Mouse (Mus musculus) megakaryocyte-erythroid progenitor cell, adult 5-6 weeks (primary cell): ENCODE data around the gene Rngtt. TPM values are rescaled to one million over a fixed set of nuclear protein-coding genes. Genes with fewer than 3 reads are reported as not detected.
"Not testable (repeated sequence)": the region's sequence is repeated elsewhere in the genome, so short reads cannot be mapped to it uniquely, and the experiment has no call there.

Source experiments
- ATAC-seq: replicated peaks from 2 replicates; pipeline ENCODE4 v1.8.0; 2016; ENCODE audit warnings: mild to moderate bottlenecking, inconsistent platforms; ENCODE audit not compliant: severe bottlenecking, poor library complexity, low FRiP score, low TSS enrichment
- total RNA-seq, 2 experiments: library from RNA; stranded (forward) in 1 of 2; stranded (reverse) in 1 of 2; fragments of 200-1000, 215-1000 nt in 1 of 2; fragments of >200 nt in 1 of 2; fragmentation: Nextera tagmentation in 1 of 2; gene quantifications; 2 replicates each; pipeline ENCODE4 v1.2.3; 2014 to 2017

Rngtt gene
- total RNA-seq (2014; fragmentation: Nextera tagmentation), result 34.7 and 35.4 TPM in 2 replicates
- 69.1 and 72.8 TPM in 2 replicates for total RNA-seq (2017)

GRCm38 (mm10) chr4:33309764-33310757, at the start of gene Rngtt:
Gene Rngtt (plus strand): TSS chr4:33310311.
- ATAC-seq, result peak; percentile 95

- no peak for ATAC-seq
Observed at GRCm38 (mm10) chr4:33260311-33260710, 49.8 kb upstream of the Rngtt start.

DNA sequence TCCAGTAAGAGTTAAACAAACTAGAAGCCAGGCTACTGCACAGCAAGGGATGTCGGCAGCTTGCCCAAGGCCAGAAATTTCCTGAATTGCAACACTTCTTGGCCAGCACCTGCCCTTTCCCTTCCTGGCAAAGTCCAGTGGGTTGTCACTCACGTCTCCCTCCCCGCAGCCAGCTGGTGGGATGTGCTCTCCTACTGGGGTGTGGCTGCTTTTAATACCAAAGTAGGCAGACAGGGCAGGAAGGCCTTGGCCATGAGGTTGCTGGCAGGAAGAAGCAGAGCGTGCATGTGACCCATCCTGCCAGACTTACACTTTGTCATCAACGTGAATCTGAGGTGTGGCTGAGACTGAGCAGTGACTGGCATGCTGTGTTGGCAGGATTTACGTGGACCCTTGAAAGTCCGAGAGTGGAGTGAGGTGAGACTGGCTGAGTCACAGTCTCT, 48.8 kb upstream of the Rngtt start:
- peak; percentile 62 for ATAC-seq

DNA sequence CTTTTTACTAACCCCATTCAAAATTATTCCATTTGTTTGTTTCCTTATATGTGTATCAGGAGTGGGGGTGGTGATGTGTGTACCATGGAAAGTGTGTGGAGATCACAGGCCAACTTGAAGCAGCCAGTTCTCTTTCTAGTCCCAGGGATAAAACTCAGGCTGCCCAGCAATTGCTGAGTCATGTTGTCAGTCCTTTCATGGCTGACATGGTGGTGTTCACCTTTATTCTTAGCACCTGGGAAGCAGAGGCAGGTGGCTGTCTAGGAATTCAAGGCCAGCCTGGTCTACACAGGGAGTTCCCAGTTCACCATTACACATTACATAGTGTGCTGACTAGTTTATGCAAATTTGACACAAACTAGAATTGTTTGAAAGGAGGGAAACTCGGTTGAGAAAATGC, 47.2 kb upstream of the Rngtt start:
- ATAC-seq, result no peak

DNA sequence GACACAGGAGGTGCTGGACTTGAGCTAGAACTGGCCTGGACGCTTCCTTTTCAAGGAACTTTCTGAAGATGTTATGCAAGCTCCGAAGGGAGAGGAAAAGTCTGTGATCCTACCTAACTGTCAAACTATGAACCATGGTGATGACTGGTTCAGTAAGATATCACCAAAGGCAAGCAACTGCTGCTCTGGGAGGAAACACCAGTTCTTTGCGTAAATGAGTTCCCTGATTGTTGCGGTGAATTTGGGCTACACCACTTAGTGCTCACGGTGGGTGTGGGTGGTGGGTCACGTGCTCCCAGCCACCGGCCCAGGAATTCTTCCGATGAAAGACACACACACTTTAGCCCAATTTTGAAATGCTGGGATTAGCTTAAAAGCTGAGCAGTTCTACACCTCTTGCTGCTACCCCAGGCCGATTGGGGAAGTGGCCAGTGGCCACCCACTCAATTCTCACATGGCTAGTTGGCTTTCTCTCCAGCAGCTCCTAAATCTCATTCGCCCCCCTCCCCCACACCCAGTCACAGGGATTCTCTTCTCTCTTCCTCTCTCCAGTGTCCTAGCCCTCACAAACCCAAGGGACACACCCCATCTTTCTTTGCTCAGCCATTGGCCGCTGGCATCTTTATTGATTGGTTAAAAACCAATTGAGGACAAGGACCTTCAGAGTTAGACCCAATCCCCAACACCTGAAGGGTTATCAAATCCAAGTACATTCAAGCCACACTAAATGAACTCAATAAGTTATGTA, 45.0 kb upstream of the Rngtt start:
- ATAC-seq, result peak; percentile 41; the same call in 1 of the 2 replicates

GRCm38 (mm10) chr4:33270386-33271314, 39.5 kb upstream of the Rngtt start:
- ATAC-seq, result no peak

DNA sequence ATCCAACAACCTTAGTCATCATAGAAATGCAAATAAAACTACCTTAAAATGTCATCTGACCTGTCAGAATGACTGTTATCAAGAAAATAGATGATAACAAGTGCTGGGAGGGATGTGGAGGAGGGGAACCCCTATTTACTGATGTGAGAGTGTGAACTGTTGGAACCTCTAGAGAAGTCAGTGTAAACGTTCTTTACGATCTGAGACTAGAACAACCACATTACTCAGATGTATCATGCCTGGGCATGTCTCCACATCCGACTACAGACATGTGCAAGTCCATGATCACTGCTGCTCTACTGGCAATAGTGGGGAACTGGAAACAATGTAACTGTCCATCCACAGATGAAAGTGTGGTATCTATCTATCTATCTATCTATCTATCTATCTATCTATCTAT, 36.7 kb upstream of the Rngtt start:
- ATAC-seq, result no peak

DNA sequence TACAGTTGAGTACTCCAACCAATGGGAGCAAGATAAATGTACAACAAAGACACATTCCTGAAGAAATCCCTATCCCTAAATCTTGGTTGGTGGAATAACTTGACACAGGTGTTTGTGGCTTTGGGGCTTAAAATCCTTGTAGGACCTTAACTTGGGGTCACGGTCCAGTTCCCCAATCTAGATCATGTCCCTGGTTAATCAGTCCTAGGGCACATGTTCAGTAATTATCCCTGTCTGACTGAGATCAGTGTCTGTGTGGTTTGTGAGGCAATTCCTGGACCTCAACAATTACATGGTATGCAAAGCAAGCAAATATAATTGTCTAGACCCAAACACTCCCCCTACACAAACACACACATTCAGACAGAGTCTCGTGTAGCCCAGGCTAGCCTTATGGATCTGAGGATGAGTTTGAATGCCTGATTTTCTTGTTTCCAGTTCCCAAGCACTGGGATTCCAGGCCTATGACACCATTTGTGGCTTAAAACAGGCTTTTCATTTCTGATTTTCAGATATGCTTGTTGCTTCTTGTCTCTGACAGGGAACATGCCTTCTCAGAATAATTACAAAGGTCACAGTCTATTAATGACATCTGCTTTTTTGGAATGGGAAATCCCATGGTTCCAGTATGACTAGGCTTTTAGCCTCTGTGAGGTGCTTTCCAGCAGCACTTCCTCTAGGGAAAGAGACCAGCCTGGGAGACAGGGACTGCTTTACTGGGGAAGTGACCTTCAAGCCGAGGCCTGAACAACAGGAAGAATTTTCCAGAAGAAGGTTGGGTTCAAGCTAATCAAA, 28.0 kb upstream of the Rngtt start:
- no peak for ATAC-seq

DNA sequence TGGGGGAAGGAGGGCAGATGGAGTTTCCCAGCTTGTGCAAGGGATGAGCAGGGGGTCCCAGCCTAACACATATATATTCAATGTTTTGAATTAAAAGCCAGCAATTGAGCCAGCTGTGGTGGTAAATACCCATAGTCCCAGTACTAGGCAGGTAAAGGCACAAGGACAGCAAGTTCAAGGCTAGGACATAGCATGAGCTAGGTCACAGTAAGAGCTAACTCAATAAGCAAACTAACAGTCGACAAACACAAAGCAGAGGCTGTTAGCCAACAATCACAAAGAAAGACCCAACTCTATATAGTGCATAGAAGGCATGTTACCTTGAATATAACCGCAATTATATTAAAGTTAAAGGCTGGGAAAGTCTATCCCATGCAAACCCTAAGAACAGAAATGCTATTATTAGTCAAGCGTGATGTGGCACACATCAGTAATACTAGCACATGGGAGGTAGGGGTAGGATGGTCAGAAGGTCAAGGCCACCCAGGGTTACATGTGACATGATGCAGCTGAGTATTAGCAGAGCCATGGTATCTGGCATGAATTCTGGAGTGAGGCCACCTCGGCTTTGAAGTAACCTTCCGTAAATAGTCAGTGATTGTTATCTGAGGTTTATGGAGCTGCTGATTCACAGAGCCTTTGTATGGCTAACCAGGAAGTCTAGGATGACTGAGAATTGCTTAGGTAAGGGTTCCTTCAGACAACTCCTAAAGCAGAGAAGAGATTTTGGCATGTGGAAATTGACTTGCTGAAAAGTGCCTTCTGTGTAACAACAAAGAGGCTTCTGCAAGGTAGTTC, 25.8 kb upstream of the Rngtt start:
- no peak for ATAC-seq

DNA sequence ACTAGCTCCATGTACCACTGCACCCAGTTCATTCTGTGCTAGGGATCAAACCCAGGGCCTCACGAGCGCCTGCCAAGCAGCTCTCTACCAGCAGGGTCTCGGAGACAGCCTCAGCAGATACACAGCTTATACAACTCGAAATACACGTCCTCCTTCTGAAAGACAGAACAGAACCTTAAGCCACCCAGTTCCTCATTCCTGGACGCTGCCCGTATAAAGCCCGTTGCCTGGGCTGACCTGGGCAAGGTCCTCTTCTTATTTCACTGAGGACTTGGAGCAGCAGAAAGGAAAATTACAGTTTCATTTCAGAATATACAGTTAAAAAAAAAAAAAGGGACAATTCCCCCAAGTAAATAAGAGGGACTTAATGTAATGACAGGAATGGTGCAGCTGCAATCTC, 24.7 kb upstream of the Rngtt start:
- no peak for ATAC-seq

DNA sequence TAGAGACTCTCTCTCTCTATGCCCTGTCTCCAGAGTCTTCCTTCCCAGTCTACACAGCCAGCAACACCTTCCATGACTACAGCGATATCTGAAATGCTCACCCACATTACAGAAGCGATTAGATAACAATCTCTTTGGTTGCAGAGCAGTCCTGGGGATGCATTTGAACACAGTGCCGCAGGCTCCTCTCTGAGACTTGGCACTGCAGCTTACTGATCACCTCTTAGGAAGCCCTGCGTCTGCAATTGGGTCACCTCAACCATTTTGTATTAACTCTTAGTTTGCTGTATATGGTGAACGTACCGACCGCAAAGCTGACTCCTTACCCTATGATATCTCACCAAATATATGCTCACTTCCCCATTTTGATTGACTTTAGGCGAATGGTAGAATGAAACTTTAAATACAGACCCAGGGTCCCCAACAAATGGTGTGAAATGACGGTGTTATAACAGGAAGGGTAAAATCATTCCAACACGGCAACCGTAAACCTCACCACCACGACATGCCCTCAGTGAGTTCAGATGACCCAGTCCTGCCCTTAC, 20.9 kb upstream of the Rngtt start:
- no peak for ATAC-seq

- no peak for ATAC-seq
Observed at GRCm38 (mm10) chr4:33290002-33290401, 20.1 kb upstream of the Rngtt start, which contains the start of gene Pnrc1. Gene Pnrc1 (minus strand): TSS chr4:33290163.

- ATAC-seq, result no peak
Observed at GRCm38 (mm10) chr4:33290878-33291277, 19.2 kb upstream of the Rngtt start.

GRCm38 (mm10) chr4:33292409-33293370, 17.4 kb upstream of the Rngtt start:
- peak; percentile 79 for ATAC-seq

DNA sequence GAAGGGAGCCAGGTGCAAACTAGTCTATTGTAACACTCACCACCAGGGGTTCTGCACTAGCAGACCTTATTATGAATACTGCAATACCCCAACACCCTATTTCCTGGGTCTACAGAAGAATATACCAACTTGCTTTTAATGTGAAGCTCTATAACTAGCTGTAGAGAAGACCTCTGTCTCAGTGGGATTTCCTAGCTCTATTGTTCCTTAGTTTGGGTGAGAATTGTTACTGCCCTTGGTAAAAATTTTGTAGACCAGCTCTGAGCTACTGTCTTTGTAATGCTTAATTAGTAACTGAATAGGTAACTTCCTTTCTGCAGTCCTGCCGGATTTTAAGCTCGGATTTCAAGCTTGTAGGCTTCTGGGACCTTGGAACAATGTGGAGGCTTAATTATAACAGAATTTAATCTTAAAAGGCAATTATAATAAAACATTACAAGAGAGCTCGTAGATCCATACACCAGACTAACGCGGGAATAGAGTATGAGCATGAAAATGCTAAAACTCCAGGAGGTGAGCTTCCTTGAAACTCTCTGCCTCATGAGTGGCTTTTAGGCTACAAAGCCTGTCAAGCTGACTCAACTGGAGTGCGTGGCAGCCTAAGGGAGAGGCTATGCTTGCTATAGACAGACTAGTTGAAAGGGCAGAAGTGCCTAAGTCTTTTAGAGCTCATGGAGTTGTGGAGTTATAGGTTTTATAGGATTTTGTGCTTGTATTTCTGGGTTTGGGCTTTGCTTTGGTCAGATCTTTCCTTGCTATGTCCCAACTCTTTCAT, 9.0 kb upstream of the Rngtt start:
- not testable (repeated sequence) for ATAC-seq

GRCm38 (mm10) chr4:33303057-33303456, 7.1 kb upstream of the Rngtt start:
- no peak for ATAC-seq
